Mouse (Mus musculus) kidney, embryonic 15.5 days (tissue): Measurements from ENCODE around the gene Actn1. TPM values are rescaled to one million over a fixed set of nuclear protein-coding genes. Genes with fewer than 3 reads are reported as not detected.

Source experiments
- ATAC-seq: fragments of 200-750 bp; cut with Nextera tagmentation; replicated peaks from 2 replicates; pipeline ENCODE4 v1.8.0; 2017; ENCODE audit warnings: moderate TSS enrichment; ENCODE audit not compliant: low FRiP score
- H3K27ac ChIP-seq: fragments of 300-500 bp; sonication (generic); 2 replicates; pipeline ENCODE4 v1.5.1; 2015; ENCODE audit warnings: mild to moderate bottlenecking, inconsistent platforms
- H3K27me3 ChIP-seq: fragments of 300-500 bp; sonication (generic); 2 replicates; pipeline ENCODE4 v1.6.1; 2015; ENCODE audit warnings: inconsistent platforms
- H3K36me3 ChIP-seq: fragments of 300-500 bp; sonication (generic); 2 replicates; pipeline ENCODE4 v1.6.1; 2015; ENCODE audit warnings: inconsistent platforms
- H3K4me1 ChIP-seq: fragments of 300-500 bp; sonication (generic); 2 replicates; pipeline ENCODE4 v1.6.1; 2015; ENCODE audit warnings: inconsistent platforms
- H3K4me2 ChIP-seq: fragments of 300-500 bp; sonication (generic); 2 replicates; pipeline ENCODE4 v1.6.1; 2015; ENCODE audit warnings: moderate library complexity, mild to moderate bottlenecking, inconsistent platforms
- H3K4me3 ChIP-seq: fragments of 300-500 bp; sonication (generic); replicated peaks from 2 replicates; pipeline ENCODE4 v1.5.1; 2015; ENCODE audit warnings: mild to moderate bottlenecking, inconsistent platforms
- H3K9ac ChIP-seq: fragments of 300-500 bp; sonication (generic); 2 replicates; pipeline ENCODE4 v1.6.1; 2015; ENCODE audit warnings: mild to moderate bottlenecking, inconsistent platforms
- H3K9me3 ChIP-seq: fragments of 300-500 bp; sonication (generic); replicated peaks from 2 replicates; pipeline ENCODE4 v1.6.1; 2016; ENCODE audit warnings: inconsistent platforms
- WGBS: fragments of 180-500 bp; shearing (Covaris S2); methylation state at CpG from one replicate; pipeline ENCODE4 v1.1.7; 2015; ENCODE audit warnings: mixed read lengths; 5-methylcytosine and 5-hydroxymethylcytosine counted together
- polyA plus RNA-seq: library from polyadenylated mRNA; unstranded; fragments of >200 nt; fragmentation: Nextera tagmentation; extraction: Ambion mirVana; gene quantifications from 2 replicates; pipeline ENCODE4 v1.2.1, GENCODE M21; 2015

The Actn1 gene
- polyA plus RNA-seq, 1 experiment from 2014 or later, result 47.6 TPM

DNA sequence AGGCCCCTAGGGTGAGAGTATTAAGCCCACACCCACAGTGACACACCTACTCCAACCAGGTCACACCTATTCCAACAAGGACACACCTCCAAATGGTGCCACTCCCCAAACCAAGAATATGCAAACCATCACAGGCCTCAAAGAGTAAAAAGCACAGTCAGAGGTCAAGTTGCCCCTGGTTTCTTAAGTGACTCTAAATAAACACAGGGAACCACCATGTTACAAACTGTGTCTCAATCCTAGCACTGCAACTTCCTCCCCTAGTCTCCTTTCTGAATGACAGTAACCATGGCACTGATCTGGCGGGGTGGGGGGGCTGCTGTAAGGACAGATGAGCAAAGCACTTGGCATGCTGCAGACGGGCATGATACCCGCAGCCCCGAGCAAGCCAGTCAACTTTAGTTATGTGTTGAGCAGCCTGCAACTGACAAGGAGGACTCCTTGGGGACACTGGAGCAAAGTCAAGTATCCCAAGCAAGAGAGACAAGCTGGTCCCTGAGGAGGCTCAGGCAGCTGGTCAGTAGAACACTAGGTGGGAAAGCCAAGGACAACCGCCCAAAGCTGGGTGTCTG lies 132.9 kb downstream of the Actn1 start:
- no peak overlapping the region for H3K9ac ChIP-seq
- no peak for ATAC-seq
- H3K27me3 ChIP-seq, result no peaks in the 10 kb centered on the region
- 92% methylated on average over 5 of the region's 5 CpGs for WGBS
- H3K36me3 ChIP-seq, result peaks cover 15% of the 10 kb centered on the region; the same call in 1 of the 2 replicates
- H3K4me2 ChIP-seq, result no peak overlapping the region
- H3K4me1 ChIP-seq, result peaks cover 66% of the 10 kb centered on the region
- no peaks in the 10 kb centered on the region for H3K9me3 ChIP-seq
- no peak overlapping the region for H3K27ac ChIP-seq
- no peak overlapping the region for H3K4me3 ChIP-seq

DNA sequence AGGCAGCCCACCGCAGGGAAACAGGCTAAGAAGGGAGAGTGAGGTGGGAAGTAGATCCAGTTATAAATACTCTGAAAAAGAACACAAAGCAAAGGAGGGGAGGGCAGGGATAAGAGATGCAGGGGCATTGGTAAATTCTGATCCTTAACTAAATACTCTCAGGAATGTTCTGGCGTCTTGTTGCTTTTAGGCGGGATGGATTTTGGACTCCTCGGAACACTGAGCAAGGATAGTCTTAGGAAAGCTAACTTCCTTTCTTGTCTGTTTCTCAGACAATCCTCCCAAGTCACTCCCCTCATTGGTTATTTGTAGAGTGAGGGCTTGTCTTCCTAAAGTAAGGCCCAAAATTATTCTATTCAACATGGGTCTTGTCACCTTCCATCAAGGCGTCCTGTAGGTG lies 134.9 kb downstream of the Actn1 start:
- 91% methylated on average over 5 of the region's 5 CpGs for WGBS
- Histone ChIP-seq H3K4me3 (no peak overlapping the region), H3K36me3 (peaks cover 28% of the 10 kb centered on the region), H3K9me3 (peaks cover 2% of the 10 kb centered on the region; the same call in 1 of the 2 replicates), H3K4me1 (peaks cover 56% of the 10 kb centered on the region), H3K27me3 (no peaks in the 10 kb centered on the region), H3K27ac (no peak overlapping the region), H3K4me2 (no peak overlapping the region), H3K9ac (no peak overlapping the region)
- ATAC-seq, result no peak

DNA sequence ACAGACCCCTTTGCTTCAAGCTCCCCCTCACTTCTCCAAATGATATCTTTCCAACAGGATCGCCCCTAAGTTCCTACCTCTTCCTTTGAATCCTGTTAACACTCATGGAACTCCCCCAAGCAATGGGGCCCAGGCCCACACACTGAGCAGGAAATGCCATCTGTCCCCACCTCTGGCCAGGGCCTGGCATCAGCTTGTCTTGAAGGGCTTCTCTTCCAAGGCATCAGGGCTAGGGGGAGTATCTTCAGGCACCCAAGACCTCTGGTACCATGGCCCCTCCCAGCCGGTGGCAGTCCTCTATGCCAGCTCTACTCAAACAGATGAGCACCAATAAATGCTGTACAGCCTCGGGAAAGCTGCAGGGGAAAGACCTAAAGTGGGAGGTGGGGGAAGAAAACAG lies 135.4 kb downstream of the Actn1 start:
- H3K4me3 ChIP-seq, result no peak overlapping the region
- ATAC-seq, result no peak

DNA sequence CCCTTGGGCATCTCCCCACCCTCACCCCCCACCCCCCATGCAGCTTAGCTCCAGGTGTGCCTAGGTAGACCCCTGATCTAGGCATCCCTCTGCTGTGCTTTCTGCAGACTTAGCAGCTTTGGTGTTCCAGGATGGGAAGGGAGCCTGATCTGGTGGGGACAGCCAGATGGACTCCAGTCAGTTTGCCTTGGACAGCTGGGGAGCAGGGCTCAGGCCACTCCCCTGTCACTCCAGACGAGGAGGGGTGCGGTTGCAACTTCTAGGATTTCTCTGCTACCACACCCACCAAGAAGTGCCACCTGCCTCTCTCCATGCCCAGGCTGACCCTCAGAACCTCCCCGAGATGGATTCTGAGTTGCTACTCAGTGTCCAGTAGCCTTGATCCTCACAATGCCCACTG lies 136.0 kb downstream of the Actn1 start:
- ATAC-seq, result no peak
- Histone ChIP-seq H3K4me3 (no peak overlapping the region), H3K4me2 (no peak overlapping the region), H3K36me3 (peaks cover 35% of the 10 kb centered on the region), H3K27ac (peak overlapping the region; percentile 83), H3K27me3 (no peaks in the 10 kb centered on the region), H3K4me1 (peaks cover 51% of the 10 kb centered on the region), H3K9ac (no peak overlapping the region), H3K9me3 (peaks cover 2% of the 10 kb centered on the region; the same call in 1 of the 2 replicates)
- 59% methylated on average over 3 of the region's 3 CpGs for WGBS

More for the DNA sequence above, 135.4 kb downstream of the Actn1 start:
- Histone ChIP-seq H3K9me3 (peaks cover 2% of the 10 kb centered on the region; the same call in 1 of the 2 replicates), H3K36me3 (peaks cover 33% of the 10 kb centered on the region), H3K4me1 (peaks cover 53% of the 10 kb centered on the region), H3K27ac (peak overlapping the region; percentile 83; the same call in 1 of the 2 replicates), H3K9ac (no peak overlapping the region), H3K4me2 (no peak overlapping the region), H3K27me3 (no peaks in the 10 kb centered on the region)
- 64% methylated on average over 3 of the region's 3 CpGs for WGBS

DNA sequence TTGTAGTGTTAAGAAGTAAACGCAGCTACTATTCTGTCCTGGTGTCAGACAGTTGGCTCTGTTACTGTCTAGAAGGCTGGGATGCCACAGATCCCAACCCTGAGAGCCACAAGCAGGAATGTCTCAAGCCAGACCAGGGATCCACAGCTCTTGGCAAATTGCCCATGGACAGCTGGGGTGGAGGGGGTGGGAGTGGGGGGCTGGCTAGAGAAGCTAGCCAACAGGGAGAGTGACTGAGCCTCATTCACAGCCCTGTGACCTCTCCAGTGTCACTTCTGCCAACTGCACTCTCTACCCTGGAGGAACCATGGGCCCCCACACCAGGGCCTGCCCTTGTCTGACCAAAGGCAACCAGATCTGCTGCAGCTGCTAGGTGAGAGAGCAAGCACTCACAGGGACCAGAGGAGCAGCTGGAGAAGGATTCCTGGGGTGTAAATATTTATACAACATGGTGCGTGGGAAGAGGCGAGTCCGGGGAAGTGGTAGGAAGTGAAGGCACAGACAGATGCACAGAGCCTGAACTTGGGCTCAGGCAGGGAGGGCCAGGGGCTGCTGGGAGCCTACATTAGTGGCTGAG lies 136.9 kb downstream of the Actn1 start:
- H3K27ac ChIP-seq, result peak overlapping the region; percentile 83
- peaks cover 2% of the 10 kb centered on the region; the same call in 1 of the 2 replicates for H3K9me3 ChIP-seq
- no peaks in the 10 kb centered on the region for H3K27me3 ChIP-seq
- 18% methylated on average over 4 of the region's 4 CpGs for WGBS
- no peak overlapping the region for H3K4me2 ChIP-seq
- peaks cover 35% of the 10 kb centered on the region for H3K36me3 ChIP-seq
- H3K4me1 ChIP-seq, result peaks cover 54% of the 10 kb centered on the region
- no peak overlapping the region for H3K9ac ChIP-seq
- no peak overlapping the region for H3K4me3 ChIP-seq
- peak; percentile 87 for ATAC-seq

DNA sequence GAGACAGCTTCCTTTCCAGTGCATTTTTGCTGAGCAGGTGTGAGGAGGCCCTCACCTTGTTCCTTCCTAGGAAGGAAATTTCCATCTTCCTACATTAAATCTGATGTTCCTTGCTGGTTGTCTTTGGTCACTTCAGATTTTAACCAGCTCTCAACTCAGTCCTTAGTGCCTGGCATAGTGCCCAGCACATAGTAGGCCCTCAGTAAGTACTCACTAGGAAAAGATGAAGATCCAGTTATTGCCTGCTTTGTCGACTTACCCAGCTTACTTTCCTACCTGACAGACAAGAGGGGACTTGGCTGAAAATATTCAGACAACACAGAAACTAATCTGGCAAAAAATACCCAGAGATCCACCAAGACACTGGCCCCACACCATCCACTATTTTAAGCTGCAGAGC lies 138.7 kb downstream of the Actn1 start:
- ATAC-seq, result no peak
- H3K4me3 ChIP-seq, result no peak overlapping the region
- no peaks in the 10 kb centered on the region for H3K27me3 ChIP-seq
- H3K27ac ChIP-seq, result no peak overlapping the region; the same call in 1 of the 2 replicates
- H3K4me2 ChIP-seq, result no peak overlapping the region
- 74% methylated on average over 1 of the region's 1 CpGs for WGBS
- H3K9me3 ChIP-seq, result peaks cover 2% of the 10 kb centered on the region; the same call in 1 of the 2 replicates
- peaks cover 28% of the 10 kb centered on the region for H3K36me3 ChIP-seq
- no peak overlapping the region for H3K9ac ChIP-seq
- H3K4me1 ChIP-seq, result peaks cover 66% of the 10 kb centered on the region

DNA sequence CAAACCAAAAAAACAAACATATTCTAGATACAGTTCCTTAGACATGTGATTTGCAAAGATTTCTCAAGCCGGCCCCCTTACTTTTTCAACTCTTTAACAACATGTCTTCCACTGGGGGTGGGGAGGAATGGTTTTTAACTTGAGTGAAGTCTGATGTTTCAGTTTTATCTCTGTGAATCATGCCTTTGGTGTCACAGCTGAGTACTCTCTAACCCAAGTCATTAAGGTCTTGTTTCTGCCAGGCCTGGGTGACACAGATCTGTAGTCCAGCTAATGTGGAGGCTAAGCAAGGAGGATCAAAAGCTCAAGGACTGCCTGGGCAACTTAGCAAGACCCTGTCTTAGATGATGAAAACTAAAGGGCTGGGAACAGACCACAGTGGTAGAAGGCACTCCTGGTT lies 141.6 kb downstream of the Actn1 start:
- Histone ChIP-seq H3K9ac (no peak overlapping the region), H3K4me2 (no peak overlapping the region), H3K36me3 (peaks cover 19% of the 10 kb centered on the region), H3K27ac (peak overlapping the region; percentile 99), H3K9me3 (peaks cover 2% of the 10 kb centered on the region; the same call in 1 of the 2 replicates), H3K4me1 (peaks cover 67% of the 10 kb centered on the region), H3K27me3 (no peaks in the 10 kb centered on the region), H3K4me3 (no peak overlapping the region)
- peak; percentile 37 for ATAC-seq
- 40% methylated on average over 1 of the region's 1 CpGs for WGBS

Other genes with a start within 250 kb of the Actn1 start
- 136 and 154 TPM in 2 replicates for gene Zfp36l1, start 147.4 kb downstream of the Actn1 start, polyA plus RNA-seq
- gene Dcaf5, start 176.2 kb upstream of the Actn1 start, polyA plus RNA-seq, result 11.3 and 12.3 TPM in 2 replicates
- gene Exd2, start 202.7 kb upstream of the Actn1 start, polyA plus RNA-seq, result 30.0 and 30.3 TPM in 2 replicates